Comparison of ENCODE assay signal across 8 mouse cellular contexts in genomic region chr11:19830280-19831062, GRCm38 (mm10).
A peak's percentile ranks its signal among the peaks of the same experiment; 100 is the strongest.
DNase-seq lines count a peak whose midpoint lies in the region; ATAC-seq and TF ChIP-seq lines count a peak whose summit lies in the region.

No protein-coding gene starts in this region.

- no peaks in the 10 kb centered on the region for H3K9me3 ChIP-seq in CH12.LX (replicated peaks; ENCODE audit: low read length)
- H3K9me3 ChIP-seq in embryonic facial prominence, embryonic 10.5 days = no peaks in the 10 kb centered on the region
- no peaks in the 10 kb centered on the region for H3K9me3 ChIP-seq in heart, embryonic 13.5 days
- H3K9me3 ChIP-seq in lung, embryonic 16.5 days (ENCODE audit: control insufficient read depth, low read length) = no peaks in the 10 kb centered on the region

- TF ChIP-seq POLR2A in CH12.LX (IDR thresholded peaks at IDR 0.05; ENCODE audit: low read depth, low read length) = peak; percentile 17; the same call in 1 of the 2 replicates

- peak; percentile 82 to 99 for TF ChIP-seq CTCF in CH12.LX (conservative IDR thresholded peaks at IDR 0.05 in 1 of 2, IDR thresholded peaks at IDR 0.05 in 1 of 2; ENCODE audit: low read depth in 2 of 2, low read length in 2 of 2)

- peak; percentile 14; the same call in 1 of the 2 replicates for TF ChIP-seq EP300 in CH12.LX (IDR thresholded peaks at IDR 0.05; ENCODE audit: low read length)

- dilution Hi-C loops in CH12.LX (cut with MboI; ENCODE audit: extremely low pct_ligation_motif_present, extremely low pct_unique_long_range_greater_than_20kb, low sequenced_read_pairs) = no loop called here

- H3K79me2 ChIP-seq in CH12.LX (replicated peaks; ENCODE audit: control insufficient read depth, extremely low read depth, insufficient read depth, poor library complexity, severe bottlenecking) = no peaks in the 10 kb centered on the region

- no peaks in the 10 kb centered on the region for H3K27me3 ChIP-seq in CH12.LX (replicated peaks)
- peaks cover 12% of the 10 kb centered on the region; the same call in 1 of the 2 replicates for H3K27me3 ChIP-seq in embryonic facial prominence, embryonic 10.5 days (replicated peaks; ENCODE audit: low read depth, poor library complexity, severe bottlenecking)
- H3K27me3 ChIP-seq in heart, embryonic 13.5 days (replicated peaks) = 0 out of 2 replicates have a peak, but pooled peaks cover 3% of the 10 kb centered on the region
- H3K27me3 ChIP-seq in lung, embryonic 16.5 days (ENCODE audit: control insufficient read depth, insufficient read depth, low read depth, low read length) = no peaks in the 10 kb centered on the region

- H3K4me3 ChIP-seq in CH12.LX (replicated peaks in 1 of 3; ENCODE audit: low read depth in 2 of 3, low read length in 2 of 3, poor library complexity in 1 of 3) = peak overlapping the region in 2 of 3 experiments; percentile 33 to 39
- no peak overlapping the region for H3K4me3 ChIP-seq in embryonic facial prominence, embryonic 10.5 days
- no peak overlapping the region for H3K4me3 ChIP-seq in heart, embryonic 13.5 days
- H3K4me3 ChIP-seq in lung, embryonic 16.5 days (ENCODE audit: low read length) = no peak overlapping the region

- no peak overlapping the region for H3K27ac ChIP-seq in CH12.LX (ENCODE audit: insufficient read depth, low read depth)
- no peak overlapping the region for H3K27ac ChIP-seq in embryonic facial prominence, embryonic 10.5 days (replicated peaks)
- no peak overlapping the region for H3K27ac ChIP-seq in heart, embryonic 13.5 days (replicated peaks)
- H3K27ac ChIP-seq in lung, embryonic 16.5 days (ENCODE audit: low read length) = no peak overlapping the region

- no peak for ATAC-seq in heart, embryonic 13.5 days (ENCODE audit: extremely low read depth, insufficient number of reproducible peaks, low FRiP score, low TSS enrichment)
- peak; percentile 43; the same call in 1 of the 2 replicates for ATAC-seq in lung, embryonic 16.5 days (ENCODE audit: low read depth)

- peaks cover 19 to 44% of the 10 kb centered on the region in 2 experiments for H3K4me1 ChIP-seq in CH12.LX (ENCODE audit: control insufficient read depth in 1 of 2, insufficient read depth in 2 of 2)
- H3K4me1 ChIP-seq in embryonic facial prominence, embryonic 10.5 days = peaks cover 33% of the 10 kb centered on the region
- H3K4me1 ChIP-seq in heart, embryonic 13.5 days = peaks cover 11% of the 10 kb centered on the region; the same call in 1 of the 2 replicates
- H3K4me1 ChIP-seq in lung, embryonic 16.5 days (replicated peaks; ENCODE audit: control insufficient read depth, insufficient read depth, low read length) = peaks cover 17% of the 10 kb centered on the region

- peak; percentile 99 for TF ChIP-seq RAD21 in CH12.LX (IDR thresholded peaks at IDR 0.05; ENCODE audit: low read depth, low read length)

- in situ Hi-C loops in CH12.LX (cut with MboI; ENCODE audit: low pct_ligation_motif_present, low pct_unique_long_range_greater_than_20kb, low sequenced_read_pairs) = loop anchor here (5.0 to 25.0 kb wide), 3 partner anchors 92 to 582 kb away; partner anchors contain the start of gene Spred2

- H3K4me2 ChIP-seq in CH12.LX (ENCODE audit: insufficient read depth, low read depth, poor library complexity, severe bottlenecking) = peak overlapping the region; percentile 64
- H3K4me2 ChIP-seq in heart, embryonic 13.5 days = peak overlapping the region; percentile 30; the same call in 1 of the 2 replicates
- H3K4me2 ChIP-seq in lung, embryonic 16.5 days (ENCODE audit: low read depth, low read length) = no peak overlapping the region; the same call in 1 of the 2 replicates

- 18% methylated on average over 18 of the region's 18 CpGs for WGBS in embryonic facial prominence, embryonic 10.5 days
- WGBS in heart, embryonic 13.5 days = 15% methylated on average over 18 of the region's 18 CpGs
- WGBS in lung, embryonic 16.5 days = 16% methylated on average over 18 of the region's 18 CpGs

- H3K9ac ChIP-seq in CH12.LX (ENCODE audit: insufficient read depth, low read depth) = no peak overlapping the region
- H3K9ac ChIP-seq in heart, embryonic 13.5 days = no peak overlapping the region
- H3K9ac ChIP-seq in lung, embryonic 16.5 days (ENCODE audit: low read length) = no peak overlapping the region

- DNase-seq in CH12.LX (ENCODE audit: extremely low read depth) = peak; percentile 93
- DNase-seq in adrenal gland, postnatal 10 days = peak; percentile 86
- peak; percentile 84 for DNase-seq in embryonic facial prominence, embryonic 10.5 days (ENCODE audit: low spot score)
- peak; percentile 73 to 80 for DNase-seq in kidney, postnatal 25 days
- peak; percentile 79 for DNase-seq in retina, embryonic 14.5 days (ENCODE audit: low spot score)
- DNase-seq in urinary bladder, adult 2 months (ENCODE audit: low spot score) = peak; percentile 61

- H3K36me3 ChIP-seq in CH12.LX (replicated peaks in 1 of 2; ENCODE audit: control insufficient read depth in 1 of 2, insufficient read depth in 1 of 2, low read length in 1 of 2) = no peaks in the 10 kb centered on the region
- no peaks in the 10 kb centered on the region for H3K36me3 ChIP-seq in embryonic facial prominence, embryonic 10.5 days (replicated peaks)
- no peaks in the 10 kb centered on the region for H3K36me3 ChIP-seq in heart, embryonic 13.5 days
- H3K36me3 ChIP-seq in lung, embryonic 16.5 days (ENCODE audit: control insufficient read depth, insufficient read depth, low read length) = no peaks in the 10 kb centered on the region

TF ChIP-seq in CH12.LX, 34 proteins besides CTCF, POLR2A, EP300 and RAD21:
- TF ChIP-seq RCOR1 (conservative IDR thresholded peaks at IDR 0.05; ENCODE audit: low read depth, low read length) (peak; percentile 81; the same call in 1 of the 2 replicates), TBP (conservative IDR thresholded peaks at IDR 0.05; ENCODE audit: low read depth, low read length) (no peak), ZMIZ1 (IDR thresholded peaks at IDR 0.05; ENCODE audit: low read depth, low read length) (no peak), ELF1 (IDR thresholded peaks at IDR 0.05; ENCODE audit: low read depth, low read length) (peak; percentile 39; the same call in 1 of the 2 replicates), BHLHE40 (IDR thresholded peaks at IDR 0.05; ENCODE audit: low read depth, low read length) (peak; percentile 18; the same call in 1 of the 2 replicates), TCF12 (IDR thresholded peaks at IDR 0.05; ENCODE audit: low read depth, low read length) (0 out of 2 replicates have a peak, but pooled peaks have one; percentile 45), ZC3H11A (IDR thresholded peaks at IDR 0.05; ENCODE audit: low read depth, low read length) (peak; percentile 83), GABPA (IDR thresholded peaks at IDR 0.05; ENCODE audit: insufficient replicate concordance, low read depth, low read length) (no peak), IRF4 (IDR thresholded peaks at IDR 0.05; ENCODE audit: low read depth, low read length) (peak; percentile 20; the same call in 1 of the 2 replicates), PAX5 (IDR thresholded peaks at IDR 0.05; ENCODE audit: low read length) (no peak), NRF1 (IDR thresholded peaks at IDR 0.05; ENCODE audit: low read depth, low read length) (no peak), MAX (IDR thresholded peaks at IDR 0.05; ENCODE audit: low read length) (peak; percentile 56), ZNF384 (IDR thresholded peaks at IDR 0.05; ENCODE audit: low read depth, low read length) (peak; percentile 33), MAZ (IDR thresholded peaks at IDR 0.05; ENCODE audit: low read depth, low read length) (no peak; the same call in 1 of the 2 replicates), NELFE (IDR thresholded peaks at IDR 0.05; ENCODE audit: low read depth, low read length) (peak; percentile 62; the same call in 1 of the 2 replicates), MEF2A (IDR thresholded peaks at IDR 0.05; ENCODE audit: borderline replicate concordance, low read depth, low read length) (peak; percentile 70), E2F4 (IDR thresholded peaks at IDR 0.05; ENCODE audit: insufficient replicate concordance, low read depth, low read length) (no peak), USF2 (conservative IDR thresholded peaks at IDR 0.05; ENCODE audit: low read depth, low read length) (no peak), USF1 (IDR thresholded peaks at IDR 0.05; ENCODE audit: low read depth, low read length) (0 out of 2 replicates have a peak, but pooled peaks have one; percentile 2), ZKSCAN1 (IDR thresholded peaks at IDR 0.05; ENCODE audit: borderline replicate concordance, low read depth, low read length) (no peak), SIN3A (IDR thresholded peaks at IDR 0.05; ENCODE audit: low read length) (peak; percentile 77), SMC3 (IDR thresholded peaks at IDR 0.05; ENCODE audit: low read depth, low read length) (peak; percentile 97), CHD1 (IDR thresholded peaks at IDR 0.05; ENCODE audit: low read depth, low read length) (no peak), HCFC1 (IDR thresholded peaks at IDR 0.05; ENCODE audit: low read depth, low read length) (no peak), JUND (conservative IDR thresholded peaks at IDR 0.05; ENCODE audit: low read depth, low read length) (0 out of 2 replicates have a peak, but pooled peaks have one; percentile 21), POLR2AphosphoS2 (IDR thresholded peaks at IDR 0.05; ENCODE audit: low read depth, low read length) (no peak), ETS1 (conservative IDR thresholded peaks at IDR 0.05; ENCODE audit: low read depth, low read length) (peak; percentile 27), KAT2A (IDR thresholded peaks at IDR 0.05; ENCODE audit: insufficient replicate concordance, low read length) (no peak), MAFK (IDR thresholded peaks at IDR 0.05; ENCODE audit: insufficient replicate concordance, low read length) (peak; percentile 24; the same call in 1 of the 2 replicates), UBTF (IDR thresholded peaks at IDR 0.05; ENCODE audit: low read depth, low read length) (peak; percentile 45; the same call in 1 of the 2 replicates), MYC (IDR thresholded peaks at IDR 0.05; ENCODE audit: low read depth, low read length) (peak; percentile 63), MXI1 (IDR thresholded peaks at IDR 0.05; ENCODE audit: low read depth, low read length) (0 out of 2 replicates have a peak, but pooled peaks have one; percentile 49), JUN (IDR thresholded peaks at IDR 0.05; ENCODE audit: insufficient read depth, low read depth, low read length) (no peak), CHD2 (IDR thresholded peaks at IDR 0.05; ENCODE audit: low read length) (peak; percentile 76)

Comparison
In these comparisons a context has a peak if more than half of its experiments do, and no peak if none do; other contexts are left out.
1. H3K4me3 ChIP-seq: peak in CH12.LX (2 of 3); none in embryonic facial prominence, embryonic 10.5 days (single experiment), heart, embryonic 13.5 days (single experiment) and lung, embryonic 16.5 days (single experiment).
2. Peak in every context shown above with its lines, with median percentiles within 50 percentile points of each other: DNase-seq.